Mouse (Mus musculus) heart, postnatal 0 days (tissue): ENCODE results near the gene Igsf23. TPM values are rescaled to one million over a fixed set of nuclear protein-coding genes. Genes with fewer than 3 reads are reported as not detected.

Experiments
- ATAC-seq: fragments of 200-750 bp; cut with Nextera tagmentation; 2 replicates; pipeline ENCODE4 v1.8.0; 2017; ENCODE audit warnings: low read depth, moderate number of reproducible peaks, moderate library complexity; ENCODE audit not compliant: insufficient read depth
- DNase-seq: peaks from one replicate; pipeline ENCODE4 v3.0.0-alpha.2; 2016; ENCODE audit warnings: low spot score
- H3K27ac ChIP-seq: fragments of 300-500 bp; sonication (generic); 2 replicates; pipeline ENCODE4 v1.5.1; 2014; ENCODE audit warnings: low read depth, mild to moderate bottlenecking
- H3K27me3 ChIP-seq: fragments of 300-500 bp; sonication (generic); 2 replicates; pipeline ENCODE4 v1.6.1; 2014; ENCODE audit warnings: low read length, mixed read lengths; ENCODE audit not compliant: control insufficient read depth, insufficient read depth
- H3K36me3 ChIP-seq: fragments of 300-500 bp; sonication (generic); replicated peaks from 2 replicates; pipeline ENCODE4 v1.6.1; 2014; ENCODE audit warnings: low read length, mixed read lengths; ENCODE audit not compliant: control insufficient read depth, insufficient read depth
- H3K4me1 ChIP-seq: fragments of 300-500 bp; sonication (generic); 2 replicates; pipeline ENCODE4 v1.6.1; 2014; ENCODE audit warnings: antibody characterized with exemption; ENCODE audit not compliant: control insufficient read depth, insufficient read depth
- H3K4me2 ChIP-seq: fragments of 300-500 bp; sonication (generic); 2 replicates; pipeline ENCODE4 v1.6.1; 2014; ENCODE audit warnings: low read depth, mild to moderate bottlenecking, low read length, moderate library complexity
- H3K4me3 ChIP-seq: fragments of 300-500 bp; sonication (generic); 2 replicates; pipeline ENCODE4 v1.5.1; 2014; ENCODE audit warnings: low read depth, low read length
- H3K9ac ChIP-seq: fragments of 300-500 bp; sonication (generic); replicated peaks from 2 replicates; pipeline ENCODE4 v1.6.1; 2014; ENCODE audit warnings: low read depth, low read length, mixed read lengths
- H3K9me3 ChIP-seq: fragments of 300-500 bp; sonication (generic); replicated peaks from 2 replicates; pipeline ENCODE4 v1.6.1; 2016; ENCODE audit warnings: low read length; ENCODE audit not compliant: control insufficient read depth
- CTCF ChIP-seq: IDR thresholded peaks from 2 replicates; pipeline ENCODE4 v1.5.1; 2016; ENCODE audit warnings: antibody characterized with exemption, control low read depth, low read depth
- EP300 ChIP-seq: IDR thresholded peaks from 2 replicates; pipeline ENCODE4 v1.6.1; 2016; ENCODE audit warnings: antibody characterized with exemption, low read depth
- WGBS: fragments of 180-500 bp; shearing (Covaris S2); extraction: QIAGEN DNeasy Blood & Tissue Kit; methylation state at CpG from one replicate; pipeline ENCODE4 v1.1.7; 2014; 5-methylcytosine and 5-hydroxymethylcytosine counted together
- polyA plus RNA-seq: library from polyadenylated mRNA; unstranded; fragments of >200 nt; fragmentation: Nextera tagmentation; extraction: Ambion mirVana; gene quantifications from 2 replicates; pipeline ENCODE4 v1.2.1, GENCODE M21; 2015
- total RNA-seq: library from RNA; depleted of rRNA; stranded (reverse); fragments of >200 nt; gene quantifications from 2 replicates; pipeline ENCODE4 v1.2.3, GENCODE M21; 2014; ENCODE audit warnings: low replicate concordance

Igsf23 gene
- total and polyA plus RNA-seq, 2 experiments from 2014 or later = 3.6 to 3.9 TPM

DNA sequence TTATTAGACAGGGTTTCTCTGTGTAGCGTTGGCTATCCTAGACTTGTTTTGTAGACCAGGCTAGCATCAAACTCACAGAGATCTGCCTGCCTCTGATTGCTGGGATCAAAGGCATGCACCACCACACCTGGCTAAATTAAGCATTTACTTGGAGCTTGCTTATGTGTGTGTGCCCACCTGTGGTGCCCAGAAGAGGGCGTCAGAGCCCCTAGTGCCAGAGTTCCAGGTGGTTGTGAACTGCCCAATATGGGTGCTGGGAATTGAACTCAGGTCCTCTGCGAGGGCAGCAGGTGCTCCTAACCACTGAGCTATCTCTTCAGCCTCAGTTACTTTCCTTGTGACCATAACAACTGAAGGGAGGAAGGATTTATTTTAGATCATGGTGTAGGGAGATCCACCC, 18.6 kb upstream of the Igsf23 start:
- Histone ChIP-seq H3K27ac (no peak overlapping the region), H3K36me3 (no peaks in the 10 kb centered on the region), H3K9ac (no peak overlapping the region), H3K27me3 (no peaks in the 10 kb centered on the region), H3K4me1 (no peaks in the 10 kb centered on the region), H3K9me3 (0 out of 2 replicates have a peak, but pooled peaks cover 8% of the 10 kb centered on the region), H3K4me2 (no peak overlapping the region), H3K4me3 (no peak overlapping the region)
- no peak for ATAC-seq
- DNase-seq = no peak
- no peak for TF ChIP-seq EP300
- TF ChIP-seq CTCF = no peak
- WGBS = 61% methylated on average over 3 of the region's 3 CpGs

DNA sequence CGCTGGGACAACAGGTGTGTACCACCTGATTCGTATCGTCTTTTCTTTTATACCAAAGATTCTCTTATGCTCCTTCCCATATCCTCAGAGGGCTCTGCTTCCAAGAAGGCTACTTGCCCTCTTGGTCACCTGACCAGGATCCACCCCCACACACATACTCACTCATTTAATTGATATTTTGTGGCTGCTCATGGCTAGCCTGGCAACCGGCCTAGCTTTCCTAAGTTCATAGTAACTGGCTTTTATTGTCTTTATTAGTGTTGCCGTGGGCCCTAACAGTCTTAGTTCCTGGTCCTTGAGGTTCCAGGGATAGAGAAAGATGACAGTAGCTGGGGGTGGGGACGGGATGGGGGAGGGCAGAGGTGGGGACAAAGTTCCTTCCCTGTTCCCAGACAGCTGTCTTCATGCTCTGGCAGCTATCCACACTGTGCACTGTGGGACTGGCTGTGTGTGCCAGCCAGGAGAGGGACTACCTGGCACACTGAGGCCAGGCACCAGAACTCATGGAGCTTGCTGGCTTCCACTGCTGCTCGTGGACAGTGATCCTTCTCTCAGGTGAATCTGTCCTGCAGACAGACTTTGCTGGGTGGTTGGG, 14.5 kb upstream of the Igsf23 start, which contains the start of gene Ceacam20:
Ceacam20 (plus strand) TSS at position 428 of the 595 bp plus-strand sequence.
- WGBS = 74% methylated on average over 7 of the region's 7 CpGs

DNA sequence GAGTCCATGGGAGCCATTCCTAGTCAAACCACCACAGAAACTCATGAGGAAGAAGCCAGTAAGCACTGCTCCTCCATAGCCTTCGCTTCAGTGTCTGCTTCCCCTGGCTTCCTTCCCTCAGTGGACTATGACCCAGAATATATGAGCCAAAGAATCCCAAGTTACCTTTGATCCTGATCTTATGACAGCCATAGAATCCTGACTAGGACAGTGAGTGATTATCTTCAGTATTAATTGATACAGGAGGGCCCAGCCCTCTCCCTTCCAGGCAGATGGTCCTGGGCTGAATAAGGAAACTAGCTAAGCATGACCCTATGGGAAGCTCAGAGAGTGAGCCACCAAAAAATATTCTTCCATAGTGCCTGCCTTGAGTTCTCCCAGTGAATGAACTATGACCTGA, 11.9 kb upstream of the Igsf23 start:
- H3K9me3 ChIP-seq = no peaks in the 10 kb centered on the region
- H3K27ac ChIP-seq = no peak overlapping the region
- TF ChIP-seq CTCF (no peak), EP300 (no peak)
- H3K36me3 ChIP-seq = no peaks in the 10 kb centered on the region
- H3K4me2 ChIP-seq = no peak overlapping the region
- DNase-seq = no peak
- no peak overlapping the region for H3K4me3 ChIP-seq
- 65% methylated on average over 1 of the region's 1 CpGs for WGBS
- no peaks in the 10 kb centered on the region for H3K27me3 ChIP-seq
- no peak for ATAC-seq
- no peak overlapping the region for H3K9ac ChIP-seq
- no peaks in the 10 kb centered on the region for H3K4me1 ChIP-seq

More for the DNA sequence above, 14.5 kb upstream of the Igsf23 start, which contains the start of gene Ceacam20:
- H3K36me3 ChIP-seq = no peaks in the 10 kb centered on the region
- H3K4me2 ChIP-seq = no peak within 1 kb of the TSS
- 0 out of 2 replicates have a peak, but pooled peaks cover 7% of the 10 kb centered on the region for H3K9me3 ChIP-seq
- TF ChIP-seq CTCF (no peak), EP300 (no peak)
- H3K27ac ChIP-seq = no peak within 1 kb of the TSS
- no peak within 1 kb of the TSS for H3K4me3 ChIP-seq
- no peak for ATAC-seq
- no peak for DNase-seq
- H3K9ac ChIP-seq = no peak within 1 kb of the TSS
- no peaks in the 10 kb centered on the region for H3K27me3 ChIP-seq
- no peaks in the 10 kb centered on the region for H3K4me1 ChIP-seq

GRCm38 (mm10) chr7:19956341-19956781, 5.8 kb upstream of the Igsf23 start:
- TF ChIP-seq EP300 (no peak), CTCF (peak; percentile 94)
- Histone ChIP-seq H3K9me3 (no peaks in the 10 kb centered on the region), H3K36me3 (no peaks in the 10 kb centered on the region), H3K4me2 (no peak overlapping the region), H3K4me1 (no peaks in the 10 kb centered on the region), H3K9ac (no peak overlapping the region), H3K27me3 (no peaks in the 10 kb centered on the region), H3K4me3 (no peak overlapping the region), H3K27ac (no peak overlapping the region)
- peak; percentile 81 for DNase-seq
- under 1% methylated on average over 7 of the region's 7 CpGs for WGBS
- ATAC-seq = peak; percentile 53; the same call in 1 of the 2 replicates

GRCm38 (mm10) chr7:19955861-19956260, 5.3 kb upstream of the Igsf23 start:
- Histone ChIP-seq H3K9me3 (no peaks in the 10 kb centered on the region), H3K9ac (no peak overlapping the region), H3K4me3 (no peak overlapping the region), H3K4me2 (no peak overlapping the region), H3K4me1 (no peaks in the 10 kb centered on the region), H3K27ac (no peak overlapping the region), H3K36me3 (no peaks in the 10 kb centered on the region), H3K27me3 (no peaks in the 10 kb centered on the region)
- ATAC-seq (no peak), DNase-seq (no peak)
- WGBS = 65% methylated on average over 4 of the region's 4 CpGs
- TF ChIP-seq CTCF (no peak), EP300 (no peak)

- 54% methylated on average over 9 of the region's 9 CpGs for WGBS
- Histone ChIP-seq H3K27me3 (no peaks in the 10 kb centered on the region), H3K4me2 (no peak overlapping the region), H3K36me3 (no peaks in the 10 kb centered on the region), H3K27ac (no peak overlapping the region), H3K4me3 (no peak overlapping the region), H3K9me3 (no peaks in the 10 kb centered on the region), H3K9ac (no peak overlapping the region), H3K4me1 (peaks cover 3% of the 10 kb centered on the region; the same call in 1 of the 2 replicates)
- DNase-seq (no peak), ATAC-seq (no peak)
- TF ChIP-seq EP300 (no peak), CTCF (no peak)
These were observed 2.5 kb upstream of the Igsf23 start for GRCm38 (mm10) chr7:19953054-19953453.
